Mouse (Mus musculus) small intestine, adult 2 months (tissue): ENCODE data around the gene Fhl3.

Experiments
- CTCF ChIP-seq: fragments of 200-500 bp; IDR thresholded peaks from 2 replicates; pipeline ENCODE4 v1.5.1; 2012; ENCODE audit warnings: low read depth, mild to moderate bottlenecking, control low read depth, inconsistent platforms, low read length, moderate library complexity, mixed read lengths; ENCODE audit not compliant: insufficient replicate concordance, insufficient read length; ENCODE audit errors: extremely low read depth
- POLR2A ChIP-seq: fragments of 200-500 bp; IDR thresholded peaks from 2 replicates; pipeline ENCODE4 v1.6.1; 2012; ENCODE audit warnings: low read depth, mild to moderate bottlenecking, control low read depth, inconsistent platforms, low read length, moderate library complexity

DNA sequence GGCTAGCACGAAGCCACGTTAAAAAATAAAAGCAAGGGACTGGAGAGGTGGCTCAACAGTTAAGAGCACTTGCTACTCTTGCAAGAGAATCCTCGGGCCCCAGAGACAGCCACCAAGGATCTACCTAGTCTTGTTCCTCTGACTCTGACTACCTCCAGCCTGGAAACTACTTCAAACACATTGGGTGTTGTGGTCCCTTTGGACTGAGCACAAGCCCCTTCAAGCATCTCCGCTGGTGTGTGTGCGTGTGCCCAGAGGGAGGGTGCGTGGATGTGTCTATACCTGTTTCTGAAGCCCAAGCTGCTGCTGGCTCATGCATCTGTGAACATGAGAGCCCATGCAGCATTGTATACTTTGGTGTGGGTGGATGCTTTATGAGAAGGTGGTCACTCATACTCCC is 24.5 kb upstream of the Fhl3 start:
- no peak for TF ChIP-seq POLR2A
- TF ChIP-seq CTCF = no peak
